Mouse (Mus musculus): ENCODE results near the gene Gm6904. TPM values are rescaled to one million over a fixed set of nuclear protein-coding genes. Genes with fewer than 3 reads are reported as not detected.
A peak's percentile ranks its signal among the peaks of the same experiment; 100 is the strongest.

Gm6904 gene
- polyA plus RNA-seq, 1 experiment from 2014 or later: not detected

DNA sequence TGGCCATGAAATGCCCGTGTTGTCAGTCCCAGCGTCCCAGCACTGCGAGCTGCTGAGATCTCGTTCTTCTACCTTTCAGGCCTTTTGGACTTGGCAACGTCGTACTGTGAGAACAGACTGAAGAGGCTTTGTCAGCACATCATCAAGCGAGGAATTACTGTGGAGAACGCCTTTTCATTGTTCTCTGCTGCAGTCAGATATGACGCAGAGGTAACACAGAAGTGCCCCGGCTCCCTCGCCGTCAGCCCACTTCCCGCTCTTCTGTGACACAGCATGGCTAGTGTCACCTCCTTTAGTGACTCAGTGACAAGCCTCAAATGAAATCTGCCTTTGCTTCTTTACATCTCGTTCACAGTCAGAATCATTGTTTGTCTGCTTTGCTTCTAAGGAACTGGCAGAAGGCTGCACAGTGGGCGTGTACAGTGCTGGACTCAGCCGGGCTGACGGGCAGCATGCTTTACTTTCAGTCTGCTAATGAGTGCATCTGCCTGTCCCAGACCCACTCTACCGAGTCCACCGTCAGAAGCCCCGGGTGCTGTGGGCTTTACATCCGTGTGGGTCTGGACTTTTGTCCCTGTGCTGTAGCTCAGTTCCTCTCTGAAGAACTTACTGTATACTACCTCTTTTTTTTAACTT lies 29.6 kb downstream of the Gm6904 start:
- H3K27me3 ChIP-seq (ENCODE audit: insufficient read depth, low read length): no peaks in the 10 kb centered on the region
- TF ChIP-seq CTCF (IDR thresholded peaks at IDR 0.05; ENCODE audit: low read depth): no peak
- DNase-seq: no peak
- H3K36me3 ChIP-seq (ENCODE audit: insufficient read depth): peaks cover 93% of the 10 kb centered on the region
- no peaks in the 10 kb centered on the region for H3K4me1 ChIP-seq (ENCODE audit: insufficient read depth)
- H3K4me3 ChIP-seq (ENCODE audit: low read depth, low read length): no peak overlapping the region
- no peaks in the 10 kb centered on the region for H3K9me3 ChIP-seq (ENCODE audit: low read depth, low read length)
- no peak overlapping the region for H3K27ac ChIP-seq (ENCODE audit: low read depth)
- no peak overlapping the region for H3K4me2 ChIP-seq
- no peak for ATAC-seq (ENCODE audit: insufficient read depth)
- 91% methylated on average over 21 of the region's 21 CpGs for WGBS
- H3K9ac ChIP-seq: no peak overlapping the region

- no peak for ATAC-seq (ENCODE audit: insufficient read depth)
These were observed 30.2 kb downstream of the Gm6904 start for GRCm38 (mm10) chr14:59229822-59230221.

DNA sequence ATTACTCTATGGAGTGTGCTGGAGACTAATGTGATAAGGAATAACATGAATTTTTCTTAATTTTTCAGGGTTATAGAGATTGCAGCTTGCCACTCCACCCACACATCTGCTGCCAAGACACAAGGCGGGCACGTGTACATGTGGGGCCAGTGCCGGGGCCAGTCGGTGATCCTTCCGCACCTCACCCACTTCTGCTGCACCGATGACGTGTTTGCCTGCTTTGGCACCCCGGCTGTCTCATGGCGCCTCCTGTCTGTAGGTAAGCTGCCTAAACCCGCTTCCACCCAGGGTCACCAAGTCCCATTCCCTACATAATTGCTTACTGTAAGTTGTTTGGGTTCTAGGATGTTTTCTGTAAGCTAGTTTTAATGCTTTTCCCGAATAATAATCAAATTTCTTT lies 33.8 kb downstream of the Gm6904 start:
- Histone ChIP-seq H3K27me3 (ENCODE audit: insufficient read depth, low read length) (no peaks in the 10 kb centered on the region), H3K36me3 (ENCODE audit: insufficient read depth) (peaks cover 87% of the 10 kb centered on the region)
- WGBS: 94% methylated on average over 11 of the region's 11 CpGs

More at GRCm38 (mm10) chr14:59229822-59230221, 30.2 kb downstream of the Gm6904 start:
- WGBS: 93% methylated on average over 3 of the region's 3 CpGs
- Histone ChIP-seq H3K9ac (no peak overlapping the region), H3K27me3 (ENCODE audit: insufficient read depth, low read length) (no peaks in the 10 kb centered on the region), H3K27ac (ENCODE audit: low read depth) (no peak overlapping the region), H3K9me3 (ENCODE audit: low read depth, low read length) (no peaks in the 10 kb centered on the region), H3K4me2 (no peak overlapping the region), H3K36me3 (ENCODE audit: insufficient read depth) (peaks cover 93% of the 10 kb centered on the region), H3K4me1 (ENCODE audit: insufficient read depth) (no peaks in the 10 kb centered on the region), H3K4me3 (ENCODE audit: low read depth, low read length) (no peak overlapping the region)
- DNase-seq: no peak
- TF ChIP-seq CTCF (IDR thresholded peaks at IDR 0.05; ENCODE audit: low read depth): peak; percentile 23

GRCm38 (mm10) chr14:59219241-59219640 lies 40.8 kb downstream of the Gm6904 start:
- no peak overlapping the region for H3K27ac ChIP-seq (ENCODE audit: low read depth)
- DNase-seq: no peak
- no peak overlapping the region for H3K4me2 ChIP-seq
- no peaks in the 10 kb centered on the region for H3K9me3 ChIP-seq (ENCODE audit: low read depth, low read length)
- H3K27me3 ChIP-seq (ENCODE audit: insufficient read depth, low read length): no peaks in the 10 kb centered on the region
- H3K4me3 ChIP-seq (ENCODE audit: low read depth, low read length): no peak overlapping the region
- 81% methylated on average over 3 of the region's 3 CpGs for WGBS
- ATAC-seq (ENCODE audit: insufficient read depth): no peak
- no peak for TF ChIP-seq CTCF (IDR thresholded peaks at IDR 0.05; ENCODE audit: low read depth)
- peaks cover 72% of the 10 kb centered on the region for H3K36me3 ChIP-seq (ENCODE audit: insufficient read depth)
- no peaks in the 10 kb centered on the region for H3K4me1 ChIP-seq (ENCODE audit: insufficient read depth)
- no peak overlapping the region for H3K9ac ChIP-seq

More for the DNA sequence above, 33.8 kb downstream of the Gm6904 start:
- no peaks in the 10 kb centered on the region for H3K9me3 ChIP-seq (ENCODE audit: low read depth, low read length)
- ATAC-seq (ENCODE audit: insufficient read depth): no peak
- no peak for DNase-seq
- no peaks in the 10 kb centered on the region for H3K4me1 ChIP-seq (ENCODE audit: insufficient read depth)
- no peak for TF ChIP-seq CTCF (IDR thresholded peaks at IDR 0.05; ENCODE audit: low read depth)
- H3K4me2 ChIP-seq: no peak overlapping the region
- no peak overlapping the region for H3K27ac ChIP-seq (ENCODE audit: low read depth)
- no peak overlapping the region for H3K4me3 ChIP-seq (ENCODE audit: low read depth, low read length)
- no peak overlapping the region for H3K9ac ChIP-seq

- ATAC-seq (ENCODE audit: insufficient read depth): no peak
- DNase-seq: no peak
- Histone ChIP-seq H3K27ac (ENCODE audit: low read depth) (no peak overlapping the region), H3K36me3 (ENCODE audit: insufficient read depth) (peaks cover 25% of the 10 kb centered on the region), H3K9me3 (ENCODE audit: low read depth, low read length) (no peaks in the 10 kb centered on the region), H3K27me3 (ENCODE audit: insufficient read depth, low read length) (no peaks in the 10 kb centered on the region), H3K4me2 (no peak overlapping the region), H3K4me1 (ENCODE audit: insufficient read depth) (no peaks in the 10 kb centered on the region), H3K4me3 (ENCODE audit: low read depth, low read length) (no peak overlapping the region), H3K9ac (no peak overlapping the region)
- TF ChIP-seq CTCF (IDR thresholded peaks at IDR 0.05; ENCODE audit: low read depth): no peak
- WGBS: 91% methylated on average over 2 of the region's 2 CpGs
These were observed 50.2 kb downstream of the Gm6904 start for GRCm38 (mm10) chr14:59209816-59210215.

- no peaks in the 10 kb centered on the region for H3K9me3 ChIP-seq (ENCODE audit: low read depth, low read length)
- 0 out of 2 replicates have a peak, but pooled peaks cover 3% of the 10 kb centered on the region for H3K4me1 ChIP-seq (ENCODE audit: insufficient read depth)
- H3K27me3 ChIP-seq (ENCODE audit: insufficient read depth, low read length): no peaks in the 10 kb centered on the region
- no peak for TF ChIP-seq CTCF (IDR thresholded peaks at IDR 0.05; ENCODE audit: low read depth)
- ATAC-seq (ENCODE audit: insufficient read depth) (no peak), DNase-seq (no peak)
- peaks cover 17% of the 10 kb centered on the region for H3K36me3 ChIP-seq (ENCODE audit: insufficient read depth)
- H3K4me2 ChIP-seq: no peak overlapping the region
- no peak overlapping the region for H3K4me3 ChIP-seq (ENCODE audit: low read depth, low read length)
- WGBS: 76% methylated on average over 7 of the region's 7 CpGs
- H3K9ac ChIP-seq: no peak overlapping the region
- H3K27ac ChIP-seq (ENCODE audit: low read depth): no peak overlapping the region
These were observed 51.0 kb downstream of the Gm6904 start for GRCm38 (mm10) chr14:59209003-59209402.

DNA sequence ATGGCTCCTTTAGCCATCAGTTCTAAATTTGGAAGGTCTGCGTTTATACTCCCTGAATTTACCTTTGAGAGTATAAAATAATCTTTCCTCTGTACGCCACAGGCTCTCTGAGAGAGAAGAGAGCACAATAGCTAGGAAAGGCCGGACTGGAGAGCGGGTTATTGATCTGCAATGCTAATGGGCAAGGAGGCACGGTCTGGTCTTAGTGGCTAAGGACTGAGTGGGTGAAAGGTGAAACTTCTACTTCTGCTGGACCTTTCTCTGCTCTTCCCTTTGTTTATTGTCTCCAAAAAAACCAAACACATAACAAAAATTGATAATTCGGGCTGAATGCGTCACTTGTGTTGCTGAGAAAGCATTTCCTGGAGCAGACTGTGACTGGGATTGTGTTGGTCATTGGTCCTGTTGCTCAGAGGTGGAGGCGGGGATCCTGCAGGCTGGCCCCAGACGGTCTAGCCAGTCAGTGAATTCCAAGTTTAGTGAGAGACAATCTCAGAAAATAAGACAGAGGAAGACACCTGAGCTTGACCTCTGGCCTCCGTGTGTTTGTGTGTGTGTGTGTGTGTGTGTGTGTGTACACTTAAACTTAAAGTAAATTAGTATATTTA lies 53.9 kb downstream of the Gm6904 start:
- Histone ChIP-seq H3K4me3 (ENCODE audit: low read depth, low read length) (no peak overlapping the region), H3K9me3 (ENCODE audit: low read depth, low read length) (no peaks in the 10 kb centered on the region), H3K36me3 (ENCODE audit: insufficient read depth) (0 out of 2 replicates have a peak, but pooled peaks cover 2% of the 10 kb centered on the region), H3K4me2 (no peak overlapping the region), H3K4me1 (ENCODE audit: insufficient read depth) (peaks cover 8% of the 10 kb centered on the region; the same call in 1 of the 2 replicates), H3K27ac (ENCODE audit: low read depth) (no peak overlapping the region), H3K9ac (no peak overlapping the region), H3K27me3 (ENCODE audit: insufficient read depth, low read length) (no peaks in the 10 kb centered on the region)
- WGBS: 63% methylated on average over 10 of the region's 10 CpGs
- ATAC-seq (ENCODE audit: insufficient read depth) (no peak), DNase-seq (no peak)
- TF ChIP-seq CTCF (IDR thresholded peaks at IDR 0.05; ENCODE audit: low read depth): no peak
